Mouse (Mus musculus): ENCODE data around the gene Kcnmb3. TPM values are rescaled to one million over a fixed set of nuclear protein-coding genes. Genes with fewer than 3 reads are reported as not detected.
A peak's percentile ranks its signal among the peaks of the same experiment; 100 is the strongest.

Gene Kcnmb3
- polyA plus RNA-seq, 1 experiment: not detected

DNA sequence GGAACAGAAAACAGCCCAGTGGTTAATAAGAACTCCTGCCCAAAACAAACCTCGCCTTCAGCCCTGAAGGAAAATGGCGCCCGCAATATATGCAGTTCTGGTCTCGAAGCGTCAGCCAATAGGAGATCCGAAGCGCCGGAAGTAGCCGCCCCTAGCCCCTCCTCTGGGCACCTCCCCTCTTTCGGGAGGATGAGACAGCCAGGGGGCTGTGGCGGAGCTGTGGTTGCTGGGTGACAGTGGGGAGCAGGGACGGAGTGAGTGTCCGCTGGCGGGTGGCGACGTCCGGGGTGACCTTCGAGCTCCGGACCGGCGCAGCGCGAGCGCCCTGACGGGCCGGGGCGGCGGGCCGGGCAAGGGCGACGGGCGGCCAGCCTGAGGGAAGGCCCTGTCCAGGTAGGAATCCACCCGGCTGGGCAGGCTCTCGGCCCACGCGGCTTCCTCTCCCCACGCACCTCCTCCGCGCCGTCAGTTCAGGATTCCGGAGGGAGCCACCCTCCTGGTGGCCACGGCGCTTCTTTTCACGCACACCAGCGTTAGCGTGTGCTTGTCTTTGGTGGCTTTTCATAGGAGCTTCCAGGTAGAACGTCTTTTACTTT, 37.4 kb upstream of the Kcnmb3 start, which contains the start of gene Mfn1:
TSS of gene Mfn1 (plus strand) at position 163 of the 596 bp plus-strand sequence.
- TF ChIP-seq MAX (IDR thresholded peaks at IDR 0.05) (no peak), CTCF (IDR thresholded peaks at IDR 0.05; ENCODE audit: control insufficient read depth, insufficient read depth, insufficient read length) (no peak), FOSL1 (IDR thresholded peaks at IDR 0.05; ENCODE audit: insufficient read depth, low read length, poor library complexity, severe bottlenecking) (no peak), USF1 (IDR thresholded peaks at IDR 0.05; ENCODE audit: low read depth) (no peak), CEBPB (IDR thresholded peaks at IDR 0.05; ENCODE audit: low read depth) (no peak), MYOD1 (IDR thresholded peaks at IDR 0.05; ENCODE audit: control insufficient read depth, insufficient read length, low read depth) (no peak), MYOG (IDR thresholded peaks at IDR 0.05; ENCODE audit: control insufficient read depth, extremely low read depth, insufficient read length) (no peak)
- Histone ChIP-seq H3ac (ENCODE audit: control insufficient read depth, insufficient read length, low read depth) (peak within 1 kb of the TSS; percentile 71), H3K79me2 (ENCODE audit: control insufficient read depth, insufficient read depth) (peaks cover 16% of the 10 kb centered on the region), H3K79me3 (ENCODE audit: low read depth) (peaks cover 3% of the 10 kb centered on the region), H3K4me3 (ENCODE audit: insufficient read depth, poor library complexity, severe bottlenecking) (peak within 1 kb of the TSS; percentile 65), H3K27me3 (ENCODE audit: control insufficient read depth, insufficient read depth, insufficient read length) (no peaks in the 10 kb centered on the region), H3K36me3 (ENCODE audit: control insufficient read depth, insufficient read depth) (peaks cover 20% of the 10 kb centered on the region)

DNA sequence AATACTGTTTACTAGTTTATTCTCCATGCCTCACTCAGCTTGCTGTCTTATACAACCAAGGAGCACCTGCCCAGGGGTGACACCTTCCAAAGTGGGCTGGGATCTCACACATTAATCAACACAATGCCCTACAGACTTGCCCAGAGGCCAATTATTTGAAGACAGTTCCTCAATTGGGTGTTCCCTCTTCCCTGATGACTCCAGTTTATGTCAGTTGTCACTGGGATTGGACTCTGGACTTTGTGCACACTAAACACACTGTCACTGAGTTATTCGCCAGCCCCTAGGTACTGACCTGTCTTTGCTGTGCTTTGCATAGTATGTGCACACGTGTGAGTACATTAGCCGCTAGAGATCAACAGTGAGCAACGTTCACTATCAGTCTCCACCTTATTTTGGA, 35.1 kb upstream of the Kcnmb3 start:
- H3K79me3 ChIP-seq (ENCODE audit: low read depth): peaks cover 3% of the 10 kb centered on the region
- H3K27me3 ChIP-seq (ENCODE audit: control insufficient read depth, insufficient read depth, insufficient read length): no peaks in the 10 kb centered on the region
- no peak overlapping the region for H3K4me3 ChIP-seq (ENCODE audit: insufficient read depth, poor library complexity, severe bottlenecking)
- peaks cover 16% of the 10 kb centered on the region for H3K79me2 ChIP-seq (ENCODE audit: control insufficient read depth, insufficient read depth)
- no peak overlapping the region for H3ac ChIP-seq (ENCODE audit: control insufficient read depth, insufficient read length, low read depth)
- TF ChIP-seq CEBPB (IDR thresholded peaks at IDR 0.05; ENCODE audit: low read depth) (no peak), CTCF (IDR thresholded peaks at IDR 0.05; ENCODE audit: control insufficient read depth, insufficient read depth, insufficient read length) (no peak), USF1 (IDR thresholded peaks at IDR 0.05; ENCODE audit: low read depth) (no peak), FOSL1 (IDR thresholded peaks at IDR 0.05; ENCODE audit: insufficient read depth, low read length, poor library complexity, severe bottlenecking) (no peak), MAX (IDR thresholded peaks at IDR 0.05) (no peak), MYOG (IDR thresholded peaks at IDR 0.05; ENCODE audit: control insufficient read depth, extremely low read depth, insufficient read length) (no peak), MYOD1 (IDR thresholded peaks at IDR 0.05; ENCODE audit: control insufficient read depth, insufficient read length, low read depth) (no peak)
- peaks cover 15% of the 10 kb centered on the region for H3K36me3 ChIP-seq (ENCODE audit: control insufficient read depth, insufficient read depth)

DNA sequence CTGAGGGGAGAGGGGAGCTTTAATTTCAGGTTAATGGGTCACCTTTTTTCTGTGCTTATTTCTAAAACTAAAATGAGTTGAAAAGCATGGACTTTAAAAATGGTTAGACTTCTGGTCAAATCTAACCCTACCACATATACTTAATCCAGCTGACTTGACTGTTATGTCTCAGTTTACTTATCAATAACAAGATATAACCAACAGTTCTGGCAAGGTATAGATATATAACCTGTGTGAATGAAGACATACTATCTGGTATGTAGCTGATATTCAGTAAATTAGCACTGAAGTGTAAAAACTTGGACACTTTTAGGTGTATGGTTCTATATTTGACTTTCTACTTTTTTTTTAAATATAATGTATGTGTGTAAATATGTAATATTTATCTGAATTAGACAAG, 21.5 kb upstream of the Kcnmb3 start:
- no peaks in the 10 kb centered on the region for H3K27me3 ChIP-seq (ENCODE audit: control insufficient read depth, insufficient read depth, insufficient read length)
- peaks cover 45% of the 10 kb centered on the region for H3K79me2 ChIP-seq (ENCODE audit: control insufficient read depth, insufficient read depth)
- H3K36me3 ChIP-seq (ENCODE audit: control insufficient read depth, insufficient read depth): peaks cover 47% of the 10 kb centered on the region
- no peak overlapping the region for H3ac ChIP-seq (ENCODE audit: control insufficient read depth, insufficient read length, low read depth)
- TF ChIP-seq MAX (IDR thresholded peaks at IDR 0.05): no peak
- TF ChIP-seq FOSL1 (IDR thresholded peaks at IDR 0.05; ENCODE audit: insufficient read depth, low read length, poor library complexity, severe bottlenecking): no peak
- no peak for TF ChIP-seq MYOD1 (IDR thresholded peaks at IDR 0.05; ENCODE audit: control insufficient read depth, insufficient read length, low read depth)
- TF ChIP-seq MYOG (IDR thresholded peaks at IDR 0.05; ENCODE audit: control insufficient read depth, extremely low read depth, insufficient read length): no peak
- TF ChIP-seq USF1 (IDR thresholded peaks at IDR 0.05; ENCODE audit: low read depth): no peak
- TF ChIP-seq CTCF (IDR thresholded peaks at IDR 0.05; ENCODE audit: control insufficient read depth, insufficient read depth, insufficient read length): no peak
- TF ChIP-seq CEBPB (IDR thresholded peaks at IDR 0.05; ENCODE audit: low read depth): no peak
- H3K79me3 ChIP-seq (ENCODE audit: low read depth): peaks cover 32% of the 10 kb centered on the region
- no peak overlapping the region for H3K4me3 ChIP-seq (ENCODE audit: insufficient read depth, poor library complexity, severe bottlenecking)

DNA sequence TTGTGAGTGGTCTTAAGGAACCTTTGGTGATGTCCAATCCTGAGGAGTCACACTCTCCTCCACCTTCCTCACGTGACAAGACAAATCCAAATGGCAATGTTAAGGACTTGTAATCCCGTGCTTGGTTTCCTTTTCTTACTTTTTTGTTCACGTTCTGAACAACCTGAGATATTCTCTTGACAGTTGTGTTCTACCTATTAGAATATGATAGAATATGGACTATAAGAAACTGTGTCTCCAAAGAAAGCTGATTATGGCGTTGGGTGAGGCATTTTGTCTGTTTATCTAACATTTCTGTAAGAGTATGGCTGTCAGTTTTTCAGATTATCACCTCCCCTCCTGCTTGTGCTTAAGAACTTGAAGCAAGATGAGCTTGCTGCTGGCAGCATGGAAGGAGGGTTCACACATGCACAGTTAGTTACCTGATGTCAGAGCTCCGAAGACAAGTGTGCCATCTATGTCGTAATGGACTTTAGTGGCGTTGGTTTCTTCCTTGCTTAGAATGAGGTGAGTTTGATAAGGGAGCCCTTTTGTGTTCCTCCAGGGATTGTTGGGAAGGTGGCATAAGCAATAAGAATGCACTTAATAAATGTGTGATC, 20.8 kb upstream of the Kcnmb3 start:
- no peak overlapping the region for H3K4me3 ChIP-seq (ENCODE audit: insufficient read depth, poor library complexity, severe bottlenecking)
- peaks cover 41% of the 10 kb centered on the region for H3K36me3 ChIP-seq (ENCODE audit: control insufficient read depth, insufficient read depth)
- H3K79me3 ChIP-seq (ENCODE audit: low read depth): peaks cover 32% of the 10 kb centered on the region
- H3K79me2 ChIP-seq (ENCODE audit: control insufficient read depth, insufficient read depth): peaks cover 45% of the 10 kb centered on the region
- H3ac ChIP-seq (ENCODE audit: control insufficient read depth, insufficient read length, low read depth): no peak overlapping the region
- H3K27me3 ChIP-seq (ENCODE audit: control insufficient read depth, insufficient read depth, insufficient read length): no peaks in the 10 kb centered on the region
- TF ChIP-seq CTCF (IDR thresholded peaks at IDR 0.05; ENCODE audit: control insufficient read depth, insufficient read depth, insufficient read length): no peak
- no peak for TF ChIP-seq MYOD1 (IDR thresholded peaks at IDR 0.05; ENCODE audit: control insufficient read depth, insufficient read length, low read depth)
- TF ChIP-seq FOSL1 (IDR thresholded peaks at IDR 0.05; ENCODE audit: insufficient read depth, low read length, poor library complexity, severe bottlenecking): no peak
- TF ChIP-seq USF1 (IDR thresholded peaks at IDR 0.05; ENCODE audit: low read depth): no peak
- no peak for TF ChIP-seq MAX (IDR thresholded peaks at IDR 0.05)
- TF ChIP-seq MYOG (IDR thresholded peaks at IDR 0.05; ENCODE audit: control insufficient read depth, extremely low read depth, insufficient read length): no peak
- no peak for TF ChIP-seq CEBPB (IDR thresholded peaks at IDR 0.05; ENCODE audit: low read depth)

DNA sequence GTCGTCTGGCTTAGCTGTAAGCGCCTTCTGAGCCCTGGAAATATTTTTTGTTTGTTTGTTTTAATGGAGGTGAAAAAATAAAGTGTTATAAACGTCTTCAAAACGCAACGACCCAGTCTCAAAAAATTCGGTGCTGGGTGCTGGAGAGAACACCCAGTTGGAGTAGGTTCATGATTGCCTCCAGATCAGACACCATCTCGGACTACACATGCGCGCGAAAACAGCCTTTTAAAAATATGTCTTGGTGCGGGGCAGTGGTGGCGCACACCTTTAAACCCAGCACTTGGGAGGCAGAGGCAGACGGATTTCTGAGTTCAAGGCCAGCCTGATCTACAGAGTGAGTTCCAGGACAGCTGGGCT, 19.1 kb upstream of the Kcnmb3 start:
- H3K4me3 ChIP-seq (ENCODE audit: insufficient read depth, poor library complexity, severe bottlenecking): peak overlapping the region; percentile 63
- peaks cover 45% of the 10 kb centered on the region for H3K79me2 ChIP-seq (ENCODE audit: control insufficient read depth, insufficient read depth)
- TF ChIP-seq MYOD1 (IDR thresholded peaks at IDR 0.05; ENCODE audit: control insufficient read depth, insufficient read length, low read depth): no peak
- TF ChIP-seq MYOG (IDR thresholded peaks at IDR 0.05; ENCODE audit: control insufficient read depth, extremely low read depth, insufficient read length): no peak
- TF ChIP-seq USF1 (IDR thresholded peaks at IDR 0.05; ENCODE audit: low read depth): no peak
- no peak for TF ChIP-seq MAX (IDR thresholded peaks at IDR 0.05)
- H3K36me3 ChIP-seq (ENCODE audit: control insufficient read depth, insufficient read depth): peaks cover 24% of the 10 kb centered on the region
- H3K79me3 ChIP-seq (ENCODE audit: low read depth): peaks cover 32% of the 10 kb centered on the region
- H3ac ChIP-seq (ENCODE audit: control insufficient read depth, insufficient read length, low read depth): peak overlapping the region; percentile 72
- H3K27me3 ChIP-seq (ENCODE audit: control insufficient read depth, insufficient read depth, insufficient read length): no peaks in the 10 kb centered on the region

Data from C2C12 (cell line).